Mouse (Mus musculus) CH12.LX (cell line): ENCODE measurements around the gene Rnase13. TPM values are rescaled to one million over a fixed set of nuclear protein-coding genes. Genes with fewer than 3 reads are reported as not detected.

ENCODE experiments used
- DNase-seq: peaks from one replicate; pipeline ENCODE4 v3.0.0-alpha.2; 2013; ENCODE audit errors: extremely low read depth
- H3K27ac ChIP-seq: 2 replicates; pipeline ENCODE4 v1.5.1; 2012; ENCODE audit warnings: low read depth, mild to moderate bottlenecking, control low read depth, moderate library complexity; ENCODE audit not compliant: insufficient read depth
- H3K27me3 ChIP-seq: replicated peaks from 2 replicates; pipeline ENCODE3; 2012; ENCODE audit warnings: inconsistent platforms
- H3K36me3 ChIP-seq, 2 experiments: replicated peaks in 1 of 2; 2 replicates each; pipeline versions ENCODE3 to v1.6.1; 2012; ENCODE audit warnings: inconsistent platforms in 1 of 2, low read length in 1 of 2, mild to moderate bottlenecking in 1 of 2, mixed read lengths in 1 of 2, moderate library complexity in 1 of 2; ENCODE audit not compliant: control insufficient read depth in 1 of 2, insufficient read depth in 1 of 2
- H3K4me1 ChIP-seq, 2 experiments: 2 replicates each; pipeline ENCODE4 v1.6.1; 2012; ENCODE audit warnings: inconsistent platforms in 1 of 2, moderate library complexity in 1 of 2; ENCODE audit not compliant: insufficient read depth in 2 of 2, control insufficient read depth in 1 of 2
- H3K4me2 ChIP-seq: 2 replicates; pipeline ENCODE4 v1.6.1; 2012; ENCODE audit warnings: low read depth, mild to moderate bottlenecking, control low read depth; ENCODE audit not compliant: poor library complexity, insufficient read depth, severe bottlenecking
- H3K4me3 ChIP-seq, 3 experiments: fragments of 150-350 bp in 1 of 3; sonication (generic) in 1 of 3; replicated peaks in 1 of 3; 2 replicates each; pipeline versions ENCODE3 to v1.5.1; 2011 to 2012; ENCODE audit warnings: low read depth in 2 of 3, low read length in 2 of 3, mild to moderate bottlenecking in 2 of 3, moderate library complexity in 2 of 3, control low read depth in 1 of 3, improper control_type of control experiment in 1 of 3, inconsistent platforms in 1 of 3, mixed read lengths in 1 of 3; ENCODE audit not compliant: poor library complexity in 1 of 3
- H3K79me2 ChIP-seq: replicated peaks from 2 replicates; pipeline ENCODE4 v1.6.1; 2012; ENCODE audit warnings: mild to moderate bottlenecking, moderate library complexity; ENCODE audit not compliant: control insufficient read depth, poor library complexity, insufficient read depth, severe bottlenecking; ENCODE audit errors: extremely low read depth
- H3K9ac ChIP-seq: 2 replicates; pipeline ENCODE4 v1.6.1; 2012; ENCODE audit warnings: low read depth, mild to moderate bottlenecking, control low read depth, moderate library complexity; ENCODE audit not compliant: insufficient read depth
- H3K9me3 ChIP-seq: replicated peaks from 2 replicates; pipeline ENCODE3; 2012; ENCODE audit warnings: low read length, inconsistent platforms, mixed read lengths
- BHLHE40 ChIP-seq: IDR thresholded peaks from 2 replicates; pipeline ENCODE4 v1.6.1; 2011; ENCODE audit warnings: mild to moderate bottlenecking, low read depth, low read length, improper control_type of control experiment
- CHD2 ChIP-seq: IDR thresholded peaks from 2 replicates; pipeline ENCODE4 v1.6.1; 2011; ENCODE audit warnings: low read length, improper control_type of control experiment
- ELF1 ChIP-seq: IDR thresholded peaks from 2 replicates; pipeline ENCODE4 v1.6.1; 2014; ENCODE audit warnings: low read depth, mild to moderate bottlenecking, inconsistent platforms, low read length, improper control_type of control experiment
- ETS1 ChIP-seq: conservative IDR thresholded peaks from 2 replicates; pipeline ENCODE4 v1.6.1; 2012; ENCODE audit warnings: low read depth, mild to moderate bottlenecking, inconsistent platforms, low read length, improper control_type of control experiment, moderate library complexity
- GABPA ChIP-seq: IDR thresholded peaks from 2 replicates; pipeline ENCODE4 v1.6.1; 2012; ENCODE audit warnings: low read depth, low read length, improper control_type of control experiment, inconsistent platforms; ENCODE audit not compliant: insufficient replicate concordance
- JUND ChIP-seq: conservative IDR thresholded peaks from 2 replicates; pipeline ENCODE4 v1.6.1; 2011; ENCODE audit warnings: low read depth, low read length, improper control_type of control experiment
- KAT2A ChIP-seq: IDR thresholded peaks from 2 replicates; pipeline ENCODE4 v1.6.1; 2012; ENCODE audit warnings: low read length, improper control_type of control experiment, inconsistent platforms; ENCODE audit not compliant: insufficient replicate concordance
- MAFK ChIP-seq: IDR thresholded peaks from 2 replicates; pipeline ENCODE4 v1.6.1; 2011; ENCODE audit warnings: low read length, improper control_type of control experiment; ENCODE audit not compliant: insufficient replicate concordance
- MEF2A ChIP-seq: IDR thresholded peaks from 2 replicates; pipeline ENCODE4 v1.6.1; 2014; ENCODE audit warnings: low read depth, mild to moderate bottlenecking, inconsistent platforms, low read length, improper control_type of control experiment, borderline replicate concordance
- MXI1 ChIP-seq: IDR thresholded peaks from 2 replicates; pipeline ENCODE4 v1.6.1; 2011; ENCODE audit warnings: mild to moderate bottlenecking, low read depth, low read length, improper control_type of control experiment
- MYC ChIP-seq: IDR thresholded peaks from 2 replicates; pipeline ENCODE4 v1.6.1; 2011; ENCODE audit warnings: low read depth, mild to moderate bottlenecking, improper control_type of control experiment, low read length
- UBTF ChIP-seq: IDR thresholded peaks from 2 replicates; pipeline ENCODE4 v1.6.1; 2012; ENCODE audit warnings: low read depth, mild to moderate bottlenecking, inconsistent platforms, low read length, improper control_type of control experiment, moderate library complexity
- USF1 ChIP-seq: IDR thresholded peaks from 2 replicates; pipeline ENCODE4 v1.6.1; 2014; ENCODE audit warnings: low read depth, mild to moderate bottlenecking, inconsistent platforms, low read length, improper control_type of control experiment
- USF2 ChIP-seq: conservative IDR thresholded peaks from 2 replicates; pipeline ENCODE4 v1.6.1; 2011; ENCODE audit warnings: low read depth, low read length, improper control_type of control experiment
- ZKSCAN1 ChIP-seq: IDR thresholded peaks from 2 replicates; pipeline ENCODE4 v1.6.1; 2012; ENCODE audit warnings: low read depth, inconsistent platforms, low read length, improper control_type of control experiment, borderline replicate concordance
- ZNF384 ChIP-seq: IDR thresholded peaks from 2 replicates; pipeline ENCODE4 v1.6.1; 2012; ENCODE audit warnings: low read depth, low read length, improper control_type of control experiment, inconsistent platforms
- dilution Hi-C: fragments of 300-500 bp; cut with MboI; formaldehyde crosslinking; loops from 2 replicates; pipeline ENCODE4 v1.14.3; 2020; ENCODE audit warnings: low sequenced_read_pairs; ENCODE audit not compliant: extremely low pct_unique_long_range_greater_than_20kb, extremely low pct_ligation_motif_present
- in situ Hi-C: fragments of 300-500 bp; cut with MboI; formaldehyde crosslinking; loops from 3 replicates; pipeline ENCODE4 v1.14.3; 2019; ENCODE audit warnings: low sequenced_read_pairs, low pct_ligation_motif_present, low pct_unique_long_range_greater_than_20kb, mixed read lengths
- polyA plus RNA-seq: library from polyadenylated mRNA; unstranded; fragments of >175 nt; gene quantifications from 2 replicates; pipeline ENCODE4 v1.2.1, GENCODE M21; 2012; ENCODE audit warnings: low read depth; ENCODE audit not compliant: insufficient read length
- total RNA-seq, 2 experiments: library from RNA; depleted of rRNA; stranded (reverse); fragments of 300-350 nt in 1 of 2; fragments of >200 nt in 1 of 2; gene quantifications; 2 replicates each; pipeline ENCODE4 v1.2.3; 2012 to 2014

Gene Rnase13
- total and polyA plus RNA-seq, 3 experiments: not detected

- Histone ChIP-seq H3K27ac (no peak overlapping the region), H3K4me2 (no peak overlapping the region), H3K36me3 (peaks cover 41 to 79% of the 10 kb centered on the region in 2 experiments), H3K9ac (no peak overlapping the region), H3K9me3 (no peaks in the 10 kb centered on the region), H3K79me2 (no peaks in the 10 kb centered on the region)
- dilution Hi-C loops: no loop called here
- no peak for DNase-seq
- peak; percentile 44; the same call in 1 of the 2 replicates for TF ChIP-seq ZNF384
- TF ChIP-seq BHLHE40: no peak
- no peak for TF ChIP-seq JUND
- no peak for TF ChIP-seq CHD2
- TF ChIP-seq, all 38 proteins: peak for 1
- in situ Hi-C loops: no loop called here
- peaks cover 0 to 5% of the 10 kb centered on the region in 2 experiments; a peak in 1 of 4 replicates for H3K4me1 ChIP-seq
- no peaks in the 10 kb centered on the region for H3K27me3 ChIP-seq
- H3K4me3 ChIP-seq: no peak overlapping the region
These were observed 29.3 kb downstream of the Rnase13 start for GRCm38 (mm10) chr14:51893094-51893794.

GRCm38 (mm10) chr14:51892191-51892939, 30.2 kb downstream of the Rnase13 start, which contains the start of gene Slc39a2:
TSS of gene Slc39a2 (plus strand) at chr14:51892889.
- Histone ChIP-seq H3K4me3 (no peak within 1 kb of the TSS), H3K79me2 (no peaks in the 10 kb centered on the region), H3K9me3 (no peaks in the 10 kb centered on the region), H3K27ac (no peak within 1 kb of the TSS), H3K27me3 (no peaks in the 10 kb centered on the region), H3K36me3 (peaks cover 47 to 83% of the 10 kb centered on the region in 2 experiments), H3K4me2 (no peak within 1 kb of the TSS), H3K4me1 (peaks cover 0 to 5% of the 10 kb centered on the region in 2 experiments; a peak in 1 of 4 replicates), H3K9ac (no peak within 1 kb of the TSS)
- in situ Hi-C loops: no loop called here
- no peak for DNase-seq
- dilution Hi-C loops: no loop called here
- TF ChIP-seq MEF2A (no peak), MAFK (no peak), UBTF (no peak), GABPA (no peak), ZKSCAN1 (no peak), USF2 (no peak), MXI1 (no peak), ETS1 (no peak), KAT2A (no peak), CHD2 (no peak), USF1 (no peak), MYC (no peak), BHLHE40 (no peak), ELF1 (no peak)
